Comparison of ENCODE assay signal across 7 mouse cellular contexts in genomic region chr7:30587842-30588667, GRCm38 (mm10). TPM values are rescaled to one million over a fixed set of nuclear protein-coding genes. Genes with fewer than 3 reads are reported as not detected.
A peak's percentile ranks its signal among the peaks of the same experiment; 100 is the strongest.
DNase-seq lines count a peak whose midpoint lies in the region; ATAC-seq and TF ChIP-seq lines count a peak whose summit lies in the region.

No protein-coding gene starts in this region.

- H3K9me3 ChIP-seq in E14TG2a.4 (ENCODE audit: low read length), result no peaks in the 10 kb centered on the region
- H3K9me3 ChIP-seq in heart, embryonic 13.5 days, result no peaks in the 10 kb centered on the region
- H3K9me3 ChIP-seq in kidney, postnatal 0 days (replicated peaks; ENCODE audit: low read length), result no peaks in the 10 kb centered on the region
- no peaks in the 10 kb centered on the region for H3K9me3 ChIP-seq in lung, embryonic 14.5 days (ENCODE audit: low read depth, low read length)

- peaks cover 53% of the 10 kb centered on the region for H3K36me3 ChIP-seq in E14TG2a.4 (ENCODE audit: insufficient read depth, low read length)
- peaks cover 39% of the 10 kb centered on the region for H3K36me3 ChIP-seq in heart, embryonic 13.5 days
- H3K36me3 ChIP-seq in kidney, postnatal 0 days (ENCODE audit: insufficient read depth, low read length), result peaks cover 33% of the 10 kb centered on the region
- H3K36me3 ChIP-seq in lung, embryonic 14.5 days (ENCODE audit: insufficient read depth), result peaks cover 38% of the 10 kb centered on the region

- peak overlapping the region; percentile 90 for H3K27ac ChIP-seq in heart, embryonic 13.5 days (replicated peaks)
- peak overlapping the region; percentile 93 for H3K27ac ChIP-seq in kidney, postnatal 0 days
- peak overlapping the region; percentile 93 for H3K27ac ChIP-seq in lung, embryonic 14.5 days (ENCODE audit: low read depth)

- peak; percentile 2; the same call in 1 of the 2 replicates for ATAC-seq in heart, embryonic 13.5 days (ENCODE audit: extremely low read depth, insufficient number of reproducible peaks, low FRiP score, low TSS enrichment)
- ATAC-seq in kidney, postnatal 0 days (replicated peaks; ENCODE audit: low FRiP score, low read depth), result peak; percentile 9
- ATAC-seq in lung, embryonic 14.5 days (ENCODE audit: insufficient read depth), result peak; percentile 24

- no peaks in the 10 kb centered on the region for H3K27me3 ChIP-seq in E14TG2a.4 (ENCODE audit: insufficient read depth, low read length)
- no peaks in the 10 kb centered on the region for H3K27me3 ChIP-seq in heart, embryonic 13.5 days (replicated peaks)
- no peaks in the 10 kb centered on the region for H3K27me3 ChIP-seq in kidney, postnatal 0 days (ENCODE audit: insufficient read depth, low read length)
- H3K27me3 ChIP-seq in lung, embryonic 14.5 days (ENCODE audit: insufficient read depth, low read length), result no peaks in the 10 kb centered on the region

- no peak for TF ChIP-seq CTCF in E14TG2a.4 (conservative IDR thresholded peaks at IDR 0.05; ENCODE audit: low read length)
- TF ChIP-seq CTCF in kidney, postnatal 0 days (IDR thresholded peaks at IDR 0.05; ENCODE audit: low read depth), result no peak
- no peak for TF ChIP-seq CTCF in lung, embryonic 14.5 days (IDR thresholded peaks at IDR 0.05; ENCODE audit: low read depth)

- WGBS in heart, embryonic 13.5 days, result under 1% methylated on average over 67 of the region's 67 CpGs
- WGBS in kidney, postnatal 0 days, result under 1% methylated on average over 66 of the region's 67 CpGs
- WGBS in lung, embryonic 14.5 days, result under 1% methylated on average over 67 of the region's 67 CpGs

- H3K4me3 ChIP-seq in E14TG2a.4 (replicated peaks; ENCODE audit: low read length), result peak overlapping the region; percentile 97
- H3K4me3 ChIP-seq in heart, embryonic 13.5 days, result peak overlapping the region; percentile 80
- peak overlapping the region; percentile 99 for H3K4me3 ChIP-seq in kidney, postnatal 0 days (replicated peaks; ENCODE audit: low read depth, low read length)
- H3K4me3 ChIP-seq in lung, embryonic 14.5 days (ENCODE audit: low read depth, low read length), result peak overlapping the region; percentile 94

- peak; percentile 60 to 61 for DNase-seq in B cell, adult 2 months
- DNase-seq in embryo, embryonic 11 days, result peak; percentile 42
- DNase-seq in kidney, postnatal 0 days (ENCODE audit: low spot score), result peak; percentile 57
- DNase-seq in lung, embryonic 14.5 days, result peak; percentile 34
- DNase-seq in right cerebral cortex, postnatal 25 days, result peak; percentile 72

- peak overlapping the region; percentile 98 for H3K4me2 ChIP-seq in heart, embryonic 13.5 days
- H3K4me2 ChIP-seq in kidney, postnatal 0 days (ENCODE audit: low read length), result peak overlapping the region; percentile 91
- peak overlapping the region; percentile 82 for H3K4me2 ChIP-seq in lung, embryonic 14.5 days

- peaks cover 82% of the 10 kb centered on the region for H3K4me1 ChIP-seq in E14TG2a.4 (replicated peaks; ENCODE audit: low read depth, low read length)
- peaks cover 23% of the 10 kb centered on the region for H3K4me1 ChIP-seq in heart, embryonic 13.5 days
- H3K4me1 ChIP-seq in kidney, postnatal 0 days (replicated peaks; ENCODE audit: insufficient read depth, low read length), result peaks cover 12% of the 10 kb centered on the region
- 0 out of 2 replicates have a peak, but pooled peaks cover 3% of the 10 kb centered on the region for H3K4me1 ChIP-seq in lung, embryonic 14.5 days (ENCODE audit: insufficient read depth)

- peak overlapping the region; percentile 96 for H3K9ac ChIP-seq in heart, embryonic 13.5 days
- peak overlapping the region; percentile 98 for H3K9ac ChIP-seq in kidney, postnatal 0 days (ENCODE audit: low read depth, low read length)
- H3K9ac ChIP-seq in lung, embryonic 14.5 days, result peak overlapping the region; percentile 98

RNA-seq across cellular contexts. Expression of gene Kmt2b, which starts 0.5 kb away (rescaled TPM):
- 4.4 and 5.7 TPM in 2 replicates for polyA plus RNA-seq in heart, embryonic 13.5 days (2015; fragmentation: Nextera tagmentation; extraction: Ambion mirVana)
- 4.9 and 5.9 TPM in 2 replicates for polyA plus RNA-seq in kidney, postnatal 0 days (2015; fragmentation: Nextera tagmentation; extraction: Ambion mirVana)
- polyA plus RNA-seq in lung, embryonic 14.5 days (2014; fragmentation: Nextera tagmentation; extraction: Ambion mirVana), result 11.7 and 14.8 TPM in 2 replicates

RNA-seq across cellular contexts. Expression of gene Zbtb32, which starts 10.7 kb away (rescaled TPM):
- polyA plus RNA-seq in heart, embryonic 13.5 days (2015; fragmentation: Nextera tagmentation; extraction: Ambion mirVana), result 0.13 and 0.19 TPM in 2 replicates
- polyA plus RNA-seq in kidney, postnatal 0 days (2015; fragmentation: Nextera tagmentation; extraction: Ambion mirVana), result 0.92 and 1.6 TPM in 2 replicates
- 1.7 and 2.4 TPM in 2 replicates for polyA plus RNA-seq in lung, embryonic 14.5 days (2014; fragmentation: Nextera tagmentation; extraction: Ambion mirVana)

RNA-seq across cellular contexts. Expression of gene Igflr1, which starts 22.8 kb away (rescaled TPM):
- 3.5 and 3.6 TPM in 2 replicates for polyA plus RNA-seq in heart, embryonic 13.5 days (2015; fragmentation: Nextera tagmentation; extraction: Ambion mirVana)
- 2.4 and 2.5 TPM in 2 replicates for polyA plus RNA-seq in kidney, postnatal 0 days (2015; fragmentation: Nextera tagmentation; extraction: Ambion mirVana)
- polyA plus RNA-seq in lung, embryonic 14.5 days (2014; fragmentation: Nextera tagmentation; extraction: Ambion mirVana), result 3.0 and 4.1 TPM in 2 replicates

RNA-seq across cellular contexts. Expression of gene Upk1a, which starts 24.6 kb away (rescaled TPM):
- 0.33 and 0.37 TPM in 2 replicates for polyA plus RNA-seq in heart, embryonic 13.5 days (2015; fragmentation: Nextera tagmentation; extraction: Ambion mirVana)
- polyA plus RNA-seq in kidney, postnatal 0 days (2015; fragmentation: Nextera tagmentation; extraction: Ambion mirVana), result 35.5 and 48.6 TPM in 2 replicates
- 0.46 and 0.51 TPM in 2 replicates for polyA plus RNA-seq in lung, embryonic 14.5 days (2014; fragmentation: Nextera tagmentation; extraction: Ambion mirVana)

RNA-seq across cellular contexts. Expression of gene Psenen, which starts 24.6 kb away (rescaled TPM):
- polyA plus RNA-seq in heart, embryonic 13.5 days (2015; fragmentation: Nextera tagmentation; extraction: Ambion mirVana), result 114 and 116 TPM in 2 replicates
- polyA plus RNA-seq in kidney, postnatal 0 days (2015; fragmentation: Nextera tagmentation; extraction: Ambion mirVana), result 190 TPM in 2 replicates
- polyA plus RNA-seq in lung, embryonic 14.5 days (2014; fragmentation: Nextera tagmentation; extraction: Ambion mirVana), result 104 and 105 TPM in 2 replicates

Comparison
In these comparisons a context has a peak if more than half of its experiments do, and no peak if none do; other contexts are left out.
1. Peak in every context shown above with its lines: DNase-seq, ATAC-seq, H3K4me3 ChIP-seq and H3K27ac ChIP-seq.